Mouse (Mus musculus): ENCODE data around the gene Tmem69. TPM values are rescaled to one million over a fixed set of nuclear protein-coding genes. Genes with fewer than 3 reads are reported as not detected.

Tmem69 gene
- polyA plus RNA-seq (2014; fragmentation: Illumina TruSeq; extraction: RNeasy Lipid Tissue Mini Kit (QIAGEN cat#74804); ENCODE audit: low read depth, low replicate concordance) = 16.5 TPM

DNA sequence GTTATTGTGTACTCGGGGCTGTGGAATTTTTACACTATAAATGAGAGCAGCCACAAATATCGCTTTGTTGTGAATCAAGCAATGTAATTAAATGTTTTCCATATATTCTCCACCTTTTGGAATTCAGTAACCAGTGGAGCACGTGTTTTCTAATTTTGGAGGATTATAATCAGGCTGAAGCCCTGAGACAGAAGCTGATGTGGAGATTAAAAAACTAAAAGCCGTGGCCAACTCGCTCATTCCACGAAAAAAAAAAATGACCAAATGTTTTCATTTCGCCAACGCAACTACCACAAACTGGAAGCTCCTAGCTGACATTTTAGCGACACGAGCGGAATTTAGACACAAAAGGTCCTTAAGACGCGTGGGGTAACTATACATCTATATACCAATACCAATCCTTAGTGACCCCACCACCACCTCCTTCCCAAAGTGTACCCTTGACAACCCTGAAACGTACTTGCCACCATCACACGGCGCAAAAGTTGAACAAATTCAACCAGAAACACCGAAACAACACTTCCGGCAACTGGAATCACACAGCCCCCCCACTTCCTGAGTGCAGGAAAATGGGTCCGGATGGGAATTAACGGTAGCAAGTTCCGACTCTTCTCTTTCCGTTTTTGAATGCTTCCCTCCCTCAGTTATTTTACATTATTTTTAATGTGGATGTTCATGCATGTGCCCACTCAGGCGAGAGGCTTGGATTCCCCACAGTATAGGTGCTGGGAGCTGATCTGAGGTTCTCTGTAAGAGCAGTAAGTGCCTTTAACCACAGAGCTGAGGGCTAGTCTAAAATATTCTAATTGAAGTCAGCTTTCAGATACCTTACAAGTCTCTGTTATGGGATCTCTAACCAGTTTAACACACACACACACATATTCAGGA, at the start of gene Tmem69:
Gene Tmem69, minus strand, starts transcription at position 524 of the 888 bp plus-strand sequence.

DNA sequence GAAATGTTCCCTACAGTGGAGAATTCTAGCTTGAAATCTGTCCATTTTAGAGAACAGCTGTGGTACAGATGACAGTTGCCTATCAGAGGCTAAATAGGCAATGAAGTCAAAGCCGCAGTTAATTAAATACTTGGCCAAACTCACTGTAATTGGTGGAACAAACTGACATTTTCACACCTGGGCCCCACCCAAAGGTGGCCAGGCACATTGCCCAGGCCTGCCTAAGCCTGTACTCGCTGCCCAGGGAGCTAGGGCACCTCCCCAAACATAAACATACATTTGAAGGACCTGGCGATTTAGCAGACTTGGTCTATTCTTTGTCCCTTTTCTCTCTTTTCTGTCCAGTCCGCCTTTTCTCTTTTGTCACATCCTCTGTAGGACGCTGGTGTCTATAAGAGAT, 40.6 kb upstream of the Tmem69 start, which contains the start of gene Ccdc17:
Gene Ccdc17, plus strand, starts transcription at position 276 of the 400 bp plus-strand sequence.

DNA sequence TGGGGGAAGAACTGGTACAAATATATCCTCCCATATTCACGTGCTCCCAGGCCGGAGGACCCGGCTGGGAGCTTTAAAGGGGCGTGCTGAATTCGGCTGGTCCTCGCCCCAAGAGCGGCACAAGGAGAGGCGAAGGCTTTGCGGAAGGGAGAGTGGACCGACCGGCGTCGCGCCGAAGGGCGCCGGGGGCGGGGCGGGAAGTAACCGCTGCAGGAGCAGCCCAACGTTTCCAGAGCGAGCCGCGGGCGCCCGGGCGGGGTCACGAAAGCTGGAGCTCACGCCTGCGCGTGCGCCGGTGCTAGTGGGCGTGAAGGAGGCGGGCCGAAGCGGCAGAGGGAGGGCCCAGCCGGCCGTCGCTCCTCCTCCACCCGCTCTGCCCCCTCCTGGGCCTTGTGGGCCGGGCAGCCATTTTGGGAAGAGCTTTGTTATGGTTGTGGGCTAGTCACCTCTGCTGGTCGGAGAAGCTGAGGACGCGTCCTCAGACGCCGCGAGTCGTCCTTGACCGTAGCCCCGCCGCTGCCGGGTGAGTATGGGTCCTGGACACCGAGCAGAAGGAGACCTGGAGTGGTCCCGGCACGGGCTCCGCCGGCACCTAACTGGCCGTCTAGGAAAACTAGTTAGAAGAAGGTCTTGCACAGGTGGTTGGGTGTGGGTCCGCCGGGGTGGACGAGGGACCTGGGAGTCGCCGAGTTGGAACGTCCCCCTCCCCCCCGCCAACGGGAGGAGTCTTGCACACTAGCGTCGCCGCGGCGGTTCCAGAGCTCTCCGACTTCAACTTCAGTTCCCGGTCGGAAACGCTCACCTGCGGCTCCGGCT, 1.8 kb upstream of the Tmem69 start, which contains the start of gene Gpbp1l1:
Gene Gpbp1l1, plus strand, starts transcription at position 353 of the 816 bp plus-strand sequence.

DNA sequence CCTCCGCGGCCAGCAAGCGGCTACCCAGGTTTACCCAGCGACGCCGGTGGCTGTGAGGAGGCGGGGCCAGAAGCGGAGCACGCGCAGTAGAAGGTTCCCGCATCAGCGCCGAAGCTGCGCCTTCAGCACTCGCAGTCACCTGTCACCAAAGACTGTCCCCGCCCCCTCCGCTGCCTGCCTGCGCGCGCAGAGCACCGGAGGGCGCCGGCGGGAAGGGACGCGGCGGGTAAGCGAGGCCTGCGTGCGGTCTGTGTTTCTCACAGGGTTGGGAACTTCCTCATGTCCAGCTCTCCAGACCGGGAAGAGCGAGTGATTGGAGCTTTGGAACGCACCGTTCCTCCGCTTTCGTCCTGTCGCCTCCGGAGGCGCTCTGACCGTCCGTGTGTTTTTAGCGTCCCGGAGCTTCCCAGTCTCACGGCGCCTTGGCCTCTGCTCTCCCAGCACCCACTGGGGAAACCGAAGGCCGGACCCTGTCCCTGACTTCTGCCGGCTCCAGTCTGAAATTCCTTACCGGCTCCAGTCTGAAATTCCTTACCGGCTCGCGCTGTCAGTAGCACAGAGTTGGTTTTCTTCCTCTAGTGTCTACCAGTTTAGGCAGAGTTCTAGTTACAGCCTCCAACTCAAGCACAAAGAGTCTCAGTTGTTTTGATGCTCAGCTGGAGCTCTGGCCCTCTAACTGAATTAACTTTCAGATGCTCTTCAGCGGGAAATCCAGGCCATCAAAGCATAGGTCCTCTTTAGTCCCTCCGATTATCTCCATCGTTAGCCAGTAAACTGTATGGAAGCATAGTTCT, 48.1 kb downstream of the Tmem69 start, which contains the start of gene Ipp:
Gene Ipp, plus strand, starts transcription at position 125 of the 794 bp plus-strand sequence.

Other genes with a start within 250 kb of the Tmem69 start
- gene Mast2, start 91.8 kb downstream of the Tmem69 start, polyA plus RNA-seq (2014; fragmentation: Illumina TruSeq; extraction: RNeasy Lipid Tissue Mini Kit (QIAGEN cat#74804); ENCODE audit: low read depth, low replicate concordance) = 24.1 TPM
- 10.2 TPM for gene Ipp, start 48.4 kb downstream of the Tmem69 start, polyA plus RNA-seq (2014; fragmentation: Illumina TruSeq; extraction: RNeasy Lipid Tissue Mini Kit (QIAGEN cat#74804); ENCODE audit: low read depth, low replicate concordance)
- 49.9 TPM for gene Gpbp1l1, start 1.7 kb upstream of the Tmem69 start, polyA plus RNA-seq (2014; fragmentation: Illumina TruSeq; extraction: RNeasy Lipid Tissue Mini Kit (QIAGEN cat#74804); ENCODE audit: low read depth, low replicate concordance)
- gene Ccdc17, start 40.7 kb upstream of the Tmem69 start, polyA plus RNA-seq (2014; fragmentation: Illumina TruSeq; extraction: RNeasy Lipid Tissue Mini Kit (QIAGEN cat#74804); ENCODE audit: low read depth, low replicate concordance) = 15.1 TPM
- gene Nasp, start 72.0 kb upstream of the Tmem69 start, polyA plus RNA-seq (2014; fragmentation: Illumina TruSeq; extraction: RNeasy Lipid Tissue Mini Kit (QIAGEN cat#74804); ENCODE audit: low read depth, low replicate concordance) = 36.5 TPM
- 798 TPM for gene Akr1a1, start 95.7 kb upstream of the Tmem69 start, polyA plus RNA-seq (2014; fragmentation: Illumina TruSeq; extraction: RNeasy Lipid Tissue Mini Kit (QIAGEN cat#74804); ENCODE audit: low read depth, low replicate concordance)
- 770 TPM for gene Prdx1, start 129.6 kb upstream of the Tmem69 start, polyA plus RNA-seq (2014; fragmentation: Illumina TruSeq; extraction: RNeasy Lipid Tissue Mini Kit (QIAGEN cat#74804); ENCODE audit: low read depth, low replicate concordance)
- gene Mmachc, start 152.5 kb upstream of the Tmem69 start, polyA plus RNA-seq (2014; fragmentation: Illumina TruSeq; extraction: RNeasy Lipid Tissue Mini Kit (QIAGEN cat#74804); ENCODE audit: low read depth, low replicate concordance) = 22.1 TPM
- 15.4 TPM for gene Ccdc163, start 152.6 kb upstream of the Tmem69 start, polyA plus RNA-seq (2014; fragmentation: Illumina TruSeq; extraction: RNeasy Lipid Tissue Mini Kit (QIAGEN cat#74804); ENCODE audit: low read depth, low replicate concordance)
- 12.5 TPM for gene Tesk2, start 165.0 kb upstream of the Tmem69 start, polyA plus RNA-seq (2014; fragmentation: Illumina TruSeq; extraction: RNeasy Lipid Tissue Mini Kit (QIAGEN cat#74804); ENCODE audit: low read depth, low replicate concordance)